Mouse (Mus musculus) limb, embryonic 10.5 days (tissue): ENCODE results near the gene Top3a. TPM values are rescaled to one million over a fixed set of nuclear protein-coding genes. Genes with fewer than 3 reads are reported as not detected.

Experiments
- DNase-seq: peaks from one replicate; pipeline ENCODE4 v3.0.0-alpha.2; 2017; ENCODE audit warnings: low spot score
- H3K27ac ChIP-seq: fragments of 300-500 bp; sonication (generic); 2 replicates; pipeline ENCODE4 v1.5.1; 2016; ENCODE audit warnings: mild to moderate bottlenecking
- H3K27me3 ChIP-seq: fragments of 300-500 bp; sonication (generic); 2 replicates; pipeline ENCODE4 v1.6.1; 2016; ENCODE audit warnings: low read depth, mild to moderate bottlenecking; ENCODE audit not compliant: poor library complexity, severe bottlenecking
- H3K36me3 ChIP-seq: fragments of 300-500 bp; sonication (generic); 2 replicates; pipeline ENCODE4 v1.6.1; 2016; ENCODE audit warnings: mild to moderate bottlenecking, moderate library complexity
- H3K4me1 ChIP-seq: fragments of 300-500 bp; sonication (generic); 2 replicates; pipeline ENCODE4 v1.6.1; 2016
- H3K4me3 ChIP-seq: fragments of 300-500 bp; sonication (generic); 2 replicates; pipeline ENCODE4 v1.5.1; 2016; ENCODE audit warnings: mild to moderate bottlenecking, moderate library complexity
- H3K9me3 ChIP-seq: fragments of 300-500 bp; sonication (generic); replicated peaks from 2 replicates; pipeline ENCODE4 v1.6.1; 2016; ENCODE audit warnings: mild to moderate bottlenecking
- WGBS: fragments of 180-500 bp; shearing (Covaris S2); methylation state at CpG from one replicate; pipeline ENCODE4 v1.1.7; 2016; 5-methylcytosine and 5-hydroxymethylcytosine counted together
- polyA plus RNA-seq: library from polyadenylated mRNA; unstranded; fragments of >200 nt; fragmentation: Nextera tagmentation; extraction: Ambion mirVana; gene quantifications from 2 replicates; pipeline ENCODE4 v1.2.1, GENCODE M21; 2016

The Top3a gene
- polyA plus RNA-seq, 1 experiment from 2014 or later, result 30.2 TPM

DNA sequence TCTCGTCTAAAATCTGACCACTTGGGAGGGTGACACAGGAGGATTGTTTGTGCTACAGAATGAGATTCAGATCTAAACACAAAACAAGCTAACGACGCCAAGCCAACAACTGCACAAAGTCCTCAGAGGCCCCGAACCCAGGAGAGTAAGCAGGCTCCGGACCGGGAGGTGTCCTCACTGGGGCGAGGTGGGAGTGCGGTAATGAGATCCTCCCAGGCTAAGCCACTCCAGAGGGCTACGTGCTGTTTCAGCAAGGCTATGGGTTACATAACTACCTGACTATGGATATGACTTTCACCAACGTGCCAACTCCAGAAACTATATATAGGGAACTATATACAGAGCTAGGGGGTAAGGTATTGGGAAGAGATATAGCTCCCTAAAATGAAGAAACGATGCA, 19.2 kb upstream of the Top3a start:
- Histone ChIP-seq H3K9me3 (no peaks in the 10 kb centered on the region), H3K4me1 (no peaks in the 10 kb centered on the region), H3K27me3 (no peaks in the 10 kb centered on the region), H3K36me3 (peaks cover 98% of the 10 kb centered on the region), H3K4me3 (no peak overlapping the region), H3K27ac (no peak overlapping the region)
- DNase-seq, result no peak
- WGBS, result 93% methylated on average over 11 of the region's 11 CpGs

DNA sequence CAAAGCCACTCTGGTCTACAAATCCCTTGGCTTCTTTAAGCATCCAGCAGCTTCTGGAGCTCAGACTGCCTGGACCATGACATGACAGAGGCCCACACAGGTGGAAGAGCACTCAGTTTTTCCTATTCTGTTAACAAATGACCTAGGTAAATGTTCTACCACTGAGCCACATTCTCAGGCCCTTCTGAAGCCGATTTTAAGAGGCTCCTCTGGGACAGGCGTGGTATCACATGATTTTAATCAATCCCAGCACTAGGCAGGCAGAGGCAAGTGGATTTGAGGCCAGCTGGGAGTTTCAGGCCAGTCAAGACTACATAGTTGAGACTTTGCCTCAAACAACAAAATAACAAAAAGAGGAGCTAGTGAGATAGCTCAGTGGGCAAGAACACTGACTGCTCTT, 13.3 kb upstream of the Top3a start:
- peaks cover 96% of the 10 kb centered on the region for H3K36me3 ChIP-seq

DNA sequence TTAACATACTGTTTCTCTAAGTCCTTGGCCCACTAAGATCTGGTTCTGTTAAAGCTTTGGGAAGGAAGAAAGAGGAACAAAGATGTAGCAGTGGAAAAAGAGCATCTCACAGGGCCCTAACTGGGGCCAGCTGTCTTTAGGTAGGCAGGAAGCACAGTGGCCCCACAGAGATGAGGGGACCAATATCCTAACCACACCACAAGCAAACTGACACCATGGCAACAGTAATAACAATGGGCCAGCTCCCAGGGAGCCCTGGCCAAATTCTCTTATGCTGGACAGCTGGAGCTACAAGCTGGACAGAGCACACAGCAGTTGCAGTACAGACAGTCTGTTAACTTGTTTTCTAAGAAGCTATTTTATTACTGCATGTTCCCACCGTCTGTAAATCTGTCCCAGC, 10.4 kb upstream of the Top3a start:
- WGBS, result 72% methylated on average over 1 of the region's 1 CpGs
- DNase-seq, result no peak
- H3K27me3 ChIP-seq, result no peaks in the 10 kb centered on the region
- H3K36me3 ChIP-seq, result peaks cover 98% of the 10 kb centered on the region
- no peak overlapping the region for H3K27ac ChIP-seq
- H3K4me1 ChIP-seq, result no peaks in the 10 kb centered on the region
- H3K9me3 ChIP-seq, result no peaks in the 10 kb centered on the region
- H3K4me3 ChIP-seq, result no peak overlapping the region

More for the DNA sequence above, 13.3 kb upstream of the Top3a start:
- Histone ChIP-seq H3K27ac (no peak overlapping the region), H3K9me3 (no peaks in the 10 kb centered on the region), H3K27me3 (no peaks in the 10 kb centered on the region), H3K4me1 (no peaks in the 10 kb centered on the region), H3K4me3 (no peak overlapping the region)
- 74% methylated on average over 2 of the region's 2 CpGs for WGBS
- no peak for DNase-seq

DNA sequence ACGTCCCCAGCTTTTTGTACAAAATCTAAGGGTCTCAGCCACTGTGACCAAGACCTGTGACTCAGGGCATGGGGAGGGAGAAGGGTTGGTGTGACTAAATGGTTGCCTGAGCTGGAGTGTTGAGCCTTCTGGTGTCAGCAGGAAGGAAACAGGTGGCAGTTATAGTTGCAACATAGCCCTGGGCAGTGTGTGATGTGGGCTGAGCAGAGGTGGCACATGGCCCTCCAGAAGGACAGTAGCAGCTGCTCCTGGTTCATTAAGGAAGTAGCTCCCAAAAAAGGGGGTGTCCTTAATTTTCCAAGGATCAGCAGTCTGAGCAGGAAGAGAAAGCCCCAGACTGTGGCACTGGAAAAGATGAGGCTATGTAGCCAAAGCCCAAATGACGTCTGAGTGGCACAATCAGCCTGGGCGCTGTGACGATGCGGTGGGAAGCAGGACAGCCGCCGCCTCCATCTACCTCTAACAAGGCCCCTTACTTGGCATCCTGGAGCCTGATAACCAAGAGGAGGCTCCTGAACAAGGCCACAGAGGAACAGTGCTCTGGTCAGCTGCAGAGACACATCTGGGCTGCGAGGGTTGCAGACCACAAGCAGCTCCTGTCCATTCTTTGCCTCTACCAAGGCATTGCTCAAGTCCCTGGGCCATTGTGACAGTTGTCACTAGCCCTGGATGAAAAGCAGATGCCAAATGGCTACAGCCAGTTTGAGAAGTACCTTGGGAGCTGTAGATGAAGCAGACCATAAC, 7.2 kb upstream of the Top3a start:
- H3K9me3 ChIP-seq, result no peaks in the 10 kb centered on the region
- H3K4me3 ChIP-seq, result no peak overlapping the region
- H3K27ac ChIP-seq, result no peak overlapping the region
- no peak for DNase-seq
- WGBS, result 89% methylated on average over 8 of the region's 8 CpGs
- no peaks in the 10 kb centered on the region for H3K27me3 ChIP-seq
- H3K4me1 ChIP-seq, result peaks cover 28% of the 10 kb centered on the region
- H3K36me3 ChIP-seq, result peaks cover 99% of the 10 kb centered on the region

DNA sequence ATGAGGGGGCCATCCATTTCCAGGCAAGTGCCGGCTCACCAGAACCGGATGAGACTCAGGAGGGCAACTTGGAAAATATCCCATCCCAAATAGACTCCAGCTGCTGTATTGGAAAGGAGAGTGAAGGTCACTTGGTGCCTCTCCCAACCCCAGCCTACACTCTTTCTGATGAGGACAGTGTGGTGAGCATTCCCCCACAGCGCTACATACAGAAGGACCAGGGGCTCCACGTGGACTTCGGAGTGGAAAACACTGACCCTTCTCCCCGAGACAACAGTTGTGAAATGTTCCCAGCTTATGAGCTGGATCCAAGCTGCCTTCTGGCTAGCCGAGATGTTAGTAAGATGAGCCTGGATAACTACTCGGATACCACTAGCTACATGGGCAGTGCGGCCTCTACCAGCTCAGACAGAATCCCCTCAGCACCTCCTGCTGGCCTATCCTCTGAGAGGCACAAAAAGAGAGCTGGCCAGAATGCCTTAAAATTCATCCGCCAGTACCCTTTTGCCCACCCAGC, 2.6 kb upstream of the Top3a start:
- Histone ChIP-seq H3K27ac (no peak overlapping the region), H3K9me3 (no peaks in the 10 kb centered on the region), H3K4me1 (peaks cover 61% of the 10 kb centered on the region), H3K4me3 (peak overlapping the region; percentile 35), H3K36me3 (peaks cover 65% of the 10 kb centered on the region), H3K27me3 (no peaks in the 10 kb centered on the region)
- 91% methylated on average over 10 of the region's 10 CpGs for WGBS
- no peak for DNase-seq

DNA sequence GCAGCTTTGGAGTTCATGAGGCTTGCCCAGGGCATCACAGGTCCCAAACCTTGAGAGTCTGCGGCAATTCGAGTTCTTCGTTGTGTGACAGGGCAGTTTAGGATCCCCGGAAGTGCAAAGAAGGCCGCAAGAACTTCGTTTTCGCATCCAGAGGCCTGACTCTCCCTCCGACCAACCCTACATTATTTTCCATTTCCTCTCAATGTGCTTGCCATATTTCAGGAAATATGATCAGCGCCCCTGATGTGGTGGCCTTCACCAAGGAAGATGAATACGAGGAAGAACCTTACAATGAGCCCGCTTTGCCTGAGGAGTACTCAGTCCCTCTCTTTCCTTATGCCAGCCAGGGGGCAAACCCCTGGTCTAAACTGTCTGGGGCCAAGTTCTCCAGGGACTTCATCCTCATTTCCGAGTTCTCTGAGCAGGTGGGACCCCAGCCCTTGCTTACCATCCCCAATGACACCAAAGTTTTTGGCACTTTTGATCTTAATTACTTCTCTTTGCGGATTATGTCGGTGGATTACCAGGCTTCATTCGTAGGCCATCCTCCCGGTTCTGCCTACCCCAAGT, 721 bp upstream of the Top3a start:
- peaks cover 46% of the 10 kb centered on the region for H3K36me3 ChIP-seq
- peak overlapping the region; percentile 90 for H3K4me3 ChIP-seq
- H3K9me3 ChIP-seq, result no peaks in the 10 kb centered on the region
- peaks cover 61% of the 10 kb centered on the region for H3K4me1 ChIP-seq
- H3K27me3 ChIP-seq, result no peaks in the 10 kb centered on the region
- H3K27ac ChIP-seq, result peak overlapping the region; percentile 92
- whole genome bisulfite sequencing, result 26% methylated on average over 16 of the region's 16 CpGs
- no peak for DNase-seq

DNA sequence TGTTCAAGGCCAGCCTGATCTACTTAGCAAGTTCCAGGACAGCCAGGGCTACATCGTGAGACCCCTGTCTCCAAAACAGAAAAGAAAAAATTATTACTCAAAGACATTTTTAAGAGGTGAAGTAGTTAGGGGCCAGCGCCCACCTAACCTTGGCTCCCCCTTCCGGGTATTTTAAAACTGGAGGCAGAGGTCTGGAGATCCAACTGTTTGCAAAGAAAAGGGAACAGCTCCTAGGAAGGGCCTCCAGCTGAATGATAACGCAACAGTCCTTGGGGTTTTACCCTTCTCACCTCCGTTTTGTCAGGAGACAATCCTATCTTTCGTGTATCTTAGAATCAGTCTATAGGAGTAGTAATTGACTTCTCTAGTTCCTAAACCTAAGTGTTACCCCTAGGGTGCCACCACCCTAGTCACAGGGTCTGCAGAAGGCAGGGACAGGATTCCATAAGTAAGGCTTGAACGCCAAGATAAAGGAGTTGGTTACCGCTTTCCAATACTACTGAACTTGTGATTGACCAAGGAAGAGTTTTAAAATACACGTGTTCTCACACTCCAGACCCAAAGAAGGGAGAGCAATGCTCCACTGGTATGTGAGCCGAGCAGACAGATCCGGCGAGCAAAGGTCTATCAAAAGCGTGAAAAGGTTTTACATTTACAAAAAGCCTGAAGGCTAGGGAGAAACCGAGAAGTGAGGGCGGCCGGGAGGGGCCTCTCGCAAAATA, 897 bp downstream of the Top3a start:
- WGBS, result 5% methylated on average over 17 of the region's 17 CpGs
- Histone ChIP-seq H3K4me1 (peaks cover 52% of the 10 kb centered on the region), H3K27me3 (no peaks in the 10 kb centered on the region), H3K4me3 (peak overlapping the region; percentile 90), H3K36me3 (peaks cover 30% of the 10 kb centered on the region), H3K27ac (peak overlapping the region; percentile 92), H3K9me3 (no peaks in the 10 kb centered on the region)
- DNase-seq, result no peak

DNA sequence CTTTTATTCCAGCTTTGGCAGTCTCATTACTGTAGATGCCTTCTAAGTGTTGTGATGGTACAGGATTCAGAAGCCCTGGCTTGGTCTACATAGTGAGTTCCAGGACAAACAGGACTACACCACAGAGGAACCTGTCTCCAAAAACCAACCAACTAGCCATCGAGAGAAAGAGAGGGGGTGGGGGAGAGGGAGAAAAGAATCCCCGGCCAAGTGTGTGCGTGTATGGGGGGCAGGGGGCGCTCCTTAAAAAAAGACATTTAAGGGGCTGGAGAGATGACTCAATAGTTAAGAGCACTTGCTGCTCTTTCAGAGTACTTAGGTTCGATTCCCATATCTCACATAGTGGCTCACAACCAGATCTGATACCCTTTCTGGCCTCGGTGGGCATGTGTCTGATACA, 1.6 kb downstream of the Top3a start:
- Histone ChIP-seq H3K27ac (no peak overlapping the region), H3K27me3 (no peaks in the 10 kb centered on the region), H3K4me3 (peak overlapping the region; percentile 90), H3K36me3 (peaks cover 23% of the 10 kb centered on the region), H3K4me1 (peaks cover 45% of the 10 kb centered on the region), H3K9me3 (no peaks in the 10 kb centered on the region)
- DNase-seq, result no peak
- 67% methylated on average over 6 of the region's 6 CpGs for WGBS

DNA sequence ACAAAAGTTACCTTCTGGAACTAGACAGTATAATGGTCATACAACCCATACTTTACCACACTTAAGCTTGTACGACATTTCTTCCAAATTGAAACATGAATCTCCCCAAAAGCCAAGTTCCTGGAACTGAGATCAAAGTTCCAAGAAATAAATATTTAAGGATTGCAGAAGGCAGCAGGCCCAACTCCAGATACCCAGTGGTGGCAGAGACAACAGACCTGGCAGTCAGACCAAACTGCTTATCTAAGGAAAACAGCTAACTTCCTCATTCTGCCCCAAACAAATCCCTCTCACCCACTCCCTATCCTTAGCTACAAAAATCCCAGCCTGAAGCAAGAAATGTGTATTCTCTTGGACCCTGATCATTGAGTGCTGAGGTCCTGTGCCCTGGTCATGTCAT, 2.3 kb downstream of the Top3a start:
- WGBS, result 96% methylated on average over 1 of the region's 1 CpGs
- Histone ChIP-seq H3K9me3 (no peaks in the 10 kb centered on the region), H3K27ac (no peak overlapping the region), H3K4me1 (peaks cover 40% of the 10 kb centered on the region), H3K4me3 (no peak overlapping the region; the same call in 1 of the 2 replicates), H3K36me3 (peaks cover 16% of the 10 kb centered on the region), H3K27me3 (no peaks in the 10 kb centered on the region)
- no peak for DNase-seq

DNA sequence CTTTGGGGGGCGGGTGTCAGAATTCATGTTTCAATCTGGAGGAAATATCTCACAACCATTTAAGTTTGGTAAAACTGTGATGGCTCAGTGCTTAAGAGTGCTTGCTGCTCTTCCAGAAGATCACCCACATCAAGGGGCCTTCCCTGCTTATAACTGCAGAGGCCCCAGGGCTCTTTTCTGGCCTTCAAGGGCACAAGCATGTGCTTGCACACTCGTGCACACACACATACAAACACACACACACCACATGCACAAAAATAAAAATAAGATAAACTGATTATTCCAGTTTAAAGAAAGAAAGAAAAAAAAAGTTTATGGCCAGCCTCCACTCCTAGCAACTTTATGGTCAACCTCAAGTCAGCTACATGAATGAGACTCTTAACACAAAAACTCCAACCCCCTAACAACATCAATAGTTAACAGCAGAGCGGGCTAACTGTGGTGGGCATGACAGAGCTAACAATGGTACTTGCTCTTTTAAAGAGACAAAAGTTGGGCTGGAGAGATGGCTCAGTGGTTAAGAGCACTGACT, 2.9 kb downstream of the Top3a start:
- Histone ChIP-seq H3K4me3 (no peak overlapping the region), H3K36me3 (peaks cover 10% of the 10 kb centered on the region)

DNA sequence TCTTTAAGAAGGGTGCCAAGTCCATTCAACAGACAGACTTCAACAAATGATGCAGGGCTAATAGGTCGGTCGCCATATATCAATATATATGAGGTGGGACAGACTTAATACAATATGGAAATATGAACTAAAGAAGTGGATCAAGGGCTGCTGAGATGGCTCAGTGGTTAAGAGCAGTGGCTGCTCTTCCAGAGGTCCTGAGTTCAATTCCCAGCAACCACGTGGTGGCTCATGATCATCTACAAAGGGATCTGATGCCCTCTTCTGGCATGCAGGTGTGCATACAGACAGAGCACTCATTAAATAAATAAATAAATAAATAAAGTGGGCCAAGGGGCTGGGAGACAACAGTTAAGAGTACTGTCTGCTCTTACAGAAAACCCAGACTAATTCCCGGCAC, 5.0 kb downstream of the Top3a start:
- Histone ChIP-seq H3K36me3 (no peaks in the 10 kb centered on the region), H3K9me3 (no peaks in the 10 kb centered on the region), H3K27ac (no peak overlapping the region), H3K4me1 (peaks cover 19% of the 10 kb centered on the region), H3K4me3 (no peak overlapping the region), H3K27me3 (no peaks in the 10 kb centered on the region)
- WGBS, result 81% methylated on average over 4 of the region's 4 CpGs
- DNase-seq, result no peak

More for the DNA sequence above, 2.9 kb downstream of the Top3a start:
- H3K27ac ChIP-seq, result no peak overlapping the region
- no peaks in the 10 kb centered on the region for H3K27me3 ChIP-seq
- H3K9me3 ChIP-seq, result no peaks in the 10 kb centered on the region
- H3K4me1 ChIP-seq, result peaks cover 34% of the 10 kb centered on the region
- DNase-seq, result no peak
- WGBS, result 90% methylated on average over 3 of the region's 3 CpGs

DNA sequence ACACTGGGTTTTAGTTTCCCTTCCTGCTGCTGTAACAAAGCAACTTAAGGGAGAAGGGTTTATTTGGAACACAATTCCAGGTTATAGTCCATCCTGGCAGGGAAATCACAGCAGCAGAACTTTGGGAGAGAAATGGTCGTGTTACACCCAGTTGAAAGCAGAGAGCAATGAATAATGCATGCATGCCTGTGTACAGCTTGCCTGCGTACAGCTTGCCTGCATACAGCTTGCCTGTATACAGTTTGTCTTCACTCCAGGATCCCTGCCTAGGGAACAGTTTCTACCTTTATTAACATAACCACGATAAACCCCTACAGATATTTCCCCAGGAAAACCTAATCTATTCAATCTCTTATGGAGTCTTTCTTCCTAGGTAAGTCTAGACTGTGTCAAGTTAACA, 6.4 kb downstream of the Top3a start:
- DNase-seq, result no peak
- no peaks in the 10 kb centered on the region for H3K9me3 ChIP-seq
- 90% methylated on average over 3 of the region's 3 CpGs for WGBS
- H3K36me3 ChIP-seq, result peaks cover 7% of the 10 kb centered on the region
- peaks cover 12% of the 10 kb centered on the region for H3K4me1 ChIP-seq
- no peak overlapping the region for H3K27ac ChIP-seq
- H3K4me3 ChIP-seq, result no peak overlapping the region
- no peaks in the 10 kb centered on the region for H3K27me3 ChIP-seq

DNA sequence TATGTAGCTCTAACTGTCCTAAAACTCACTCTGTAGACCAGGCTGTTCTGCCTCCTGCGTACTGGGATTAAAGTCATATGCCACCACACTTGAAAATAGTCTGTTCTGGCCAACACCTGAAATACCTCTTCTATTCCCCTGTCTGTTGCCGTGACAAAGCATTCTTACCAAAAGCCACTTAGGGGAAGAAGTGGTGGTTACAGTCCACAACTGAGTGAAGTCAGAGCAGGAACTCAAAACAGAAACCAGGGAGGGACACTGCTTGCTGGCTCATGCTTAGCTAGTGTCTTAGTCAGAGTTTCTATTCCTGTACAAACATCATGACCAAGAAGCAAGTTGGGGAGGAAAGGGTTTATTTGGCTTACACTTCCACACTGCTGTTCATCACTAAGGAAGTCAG, 7.8 kb downstream of the Top3a start:
- H3K27me3 ChIP-seq, result no peaks in the 10 kb centered on the region
- H3K36me3 ChIP-seq, result peaks cover 21% of the 10 kb centered on the region
- no peak overlapping the region for H3K4me3 ChIP-seq
- H3K4me1 ChIP-seq, result peaks cover 2% of the 10 kb centered on the region; the same call in 1 of the 2 replicates
- H3K9me3 ChIP-seq, result no peaks in the 10 kb centered on the region
- no peak for DNase-seq
- WGBS, result 84% methylated on average over 2 of the region's 2 CpGs
- H3K27ac ChIP-seq, result no peak overlapping the region
